Mouse (Mus musculus) CH12.LX (cell line): ENCODE results near the gene Fam171b. TPM values are rescaled to one million over a fixed set of nuclear protein-coding genes. Genes with fewer than 3 reads are reported as not detected.
A peak's percentile ranks its signal among the peaks of the same experiment; 100 is the strongest.

ENCODE experiments used
- DNase-seq: peaks from one replicate; pipeline ENCODE4 v3.0.0-alpha.2; 2013; ENCODE audit errors: extremely low read depth
- H3K27ac ChIP-seq: 2 replicates; pipeline ENCODE4 v1.5.1; 2012; ENCODE audit warnings: low read depth, mild to moderate bottlenecking, control low read depth, moderate library complexity; ENCODE audit not compliant: insufficient read depth
- H3K27me3 ChIP-seq: replicated peaks from 2 replicates; pipeline ENCODE3; 2012; ENCODE audit warnings: inconsistent platforms
- H3K36me3 ChIP-seq, 2 experiments: replicated peaks in 1 of 2; 2 replicates each; pipeline versions ENCODE3 to v1.6.1; 2012; ENCODE audit warnings: inconsistent platforms in 1 of 2, low read length in 1 of 2, mild to moderate bottlenecking in 1 of 2, mixed read lengths in 1 of 2, moderate library complexity in 1 of 2; ENCODE audit not compliant: control insufficient read depth in 1 of 2, insufficient read depth in 1 of 2
- H3K4me1 ChIP-seq, 2 experiments: 2 replicates each; pipeline ENCODE4 v1.6.1; 2012; ENCODE audit warnings: inconsistent platforms in 1 of 2, moderate library complexity in 1 of 2; ENCODE audit not compliant: insufficient read depth in 2 of 2, control insufficient read depth in 1 of 2
- H3K4me2 ChIP-seq: 2 replicates; pipeline ENCODE4 v1.6.1; 2012; ENCODE audit warnings: low read depth, mild to moderate bottlenecking, control low read depth; ENCODE audit not compliant: poor library complexity, insufficient read depth, severe bottlenecking
- H3K4me3 ChIP-seq, 3 experiments: fragments of 150-350 bp in 1 of 3; sonication (generic) in 1 of 3; replicated peaks in 1 of 3; 2 replicates each; pipeline versions ENCODE3 to v1.5.1; 2011 to 2012; ENCODE audit warnings: low read depth in 2 of 3, low read length in 2 of 3, mild to moderate bottlenecking in 2 of 3, moderate library complexity in 2 of 3, control low read depth in 1 of 3, improper control_type of control experiment in 1 of 3, inconsistent platforms in 1 of 3, mixed read lengths in 1 of 3; ENCODE audit not compliant: poor library complexity in 1 of 3
- H3K79me2 ChIP-seq: replicated peaks from 2 replicates; pipeline ENCODE4 v1.6.1; 2012; ENCODE audit warnings: mild to moderate bottlenecking, moderate library complexity; ENCODE audit not compliant: control insufficient read depth, poor library complexity, insufficient read depth, severe bottlenecking; ENCODE audit errors: extremely low read depth
- H3K9ac ChIP-seq: 2 replicates; pipeline ENCODE4 v1.6.1; 2012; ENCODE audit warnings: low read depth, mild to moderate bottlenecking, control low read depth, moderate library complexity; ENCODE audit not compliant: insufficient read depth
- H3K9me3 ChIP-seq: replicated peaks from 2 replicates; pipeline ENCODE3; 2012; ENCODE audit warnings: low read length, inconsistent platforms, mixed read lengths
- BHLHE40 ChIP-seq: IDR thresholded peaks from 2 replicates; pipeline ENCODE4 v1.6.1; 2011; ENCODE audit warnings: mild to moderate bottlenecking, low read depth, low read length, improper control_type of control experiment
- E2F4 ChIP-seq: IDR thresholded peaks from 2 replicates; pipeline ENCODE4 v1.6.1; 2011; ENCODE audit warnings: low read depth, low read length, improper control_type of control experiment; ENCODE audit not compliant: insufficient replicate concordance
- ELF1 ChIP-seq: IDR thresholded peaks from 2 replicates; pipeline ENCODE4 v1.6.1; 2014; ENCODE audit warnings: low read depth, mild to moderate bottlenecking, inconsistent platforms, low read length, improper control_type of control experiment
- EP300 ChIP-seq: IDR thresholded peaks from 2 replicates; pipeline ENCODE4 v1.6.1; 2011; ENCODE audit warnings: low read length, improper control_type of control experiment
- GABPA ChIP-seq: IDR thresholded peaks from 2 replicates; pipeline ENCODE4 v1.6.1; 2012; ENCODE audit warnings: low read depth, low read length, improper control_type of control experiment, inconsistent platforms; ENCODE audit not compliant: insufficient replicate concordance
- MAFK ChIP-seq: IDR thresholded peaks from 2 replicates; pipeline ENCODE4 v1.6.1; 2011; ENCODE audit warnings: low read length, improper control_type of control experiment; ENCODE audit not compliant: insufficient replicate concordance
- MEF2A ChIP-seq: IDR thresholded peaks from 2 replicates; pipeline ENCODE4 v1.6.1; 2014; ENCODE audit warnings: low read depth, mild to moderate bottlenecking, inconsistent platforms, low read length, improper control_type of control experiment, borderline replicate concordance
- MYC ChIP-seq: IDR thresholded peaks from 2 replicates; pipeline ENCODE4 v1.6.1; 2011; ENCODE audit warnings: low read depth, mild to moderate bottlenecking, improper control_type of control experiment, low read length
- NELFE ChIP-seq: IDR thresholded peaks from 2 replicates; pipeline ENCODE4 v1.6.1; 2011; ENCODE audit warnings: low read depth, low read length, improper control_type of control experiment
- PAX5 ChIP-seq: IDR thresholded peaks from 2 replicates; pipeline ENCODE4 v1.6.1; 2012; ENCODE audit warnings: low read length, inconsistent platforms, mixed read lengths
- POLR2A ChIP-seq: IDR thresholded peaks from 2 replicates; pipeline ENCODE4 v1.6.1; 2011; ENCODE audit warnings: low read depth, mild to moderate bottlenecking, improper control_type of control experiment, low read length
- SIN3A ChIP-seq: IDR thresholded peaks from 2 replicates; pipeline ENCODE4 v1.6.1; 2012; ENCODE audit warnings: low read length, improper control_type of control experiment, inconsistent platforms
- SMC3 ChIP-seq: IDR thresholded peaks from 2 replicates; pipeline ENCODE4 v1.6.1; 2011; ENCODE audit warnings: low read depth, low read length, improper control_type of control experiment
- TBP ChIP-seq: conservative IDR thresholded peaks from 2 replicates; pipeline ENCODE4 v1.6.1; 2011; ENCODE audit warnings: low read depth, low read length, improper control_type of control experiment
- TCF12 ChIP-seq: IDR thresholded peaks from 2 replicates; pipeline ENCODE4 v1.6.1; 2014; ENCODE audit warnings: low read depth, mild to moderate bottlenecking, inconsistent platforms, low read length, improper control_type of control experiment
- UBTF ChIP-seq: IDR thresholded peaks from 2 replicates; pipeline ENCODE4 v1.6.1; 2012; ENCODE audit warnings: low read depth, mild to moderate bottlenecking, inconsistent platforms, low read length, improper control_type of control experiment, moderate library complexity
- USF1 ChIP-seq: IDR thresholded peaks from 2 replicates; pipeline ENCODE4 v1.6.1; 2014; ENCODE audit warnings: low read depth, mild to moderate bottlenecking, inconsistent platforms, low read length, improper control_type of control experiment
- ZC3H11A ChIP-seq: IDR thresholded peaks from 2 replicates; pipeline ENCODE4 v1.6.1; 2012; ENCODE audit warnings: low read depth, mild to moderate bottlenecking, inconsistent platforms, low read length, improper control_type of control experiment
- ZMIZ1 ChIP-seq: IDR thresholded peaks from 2 replicates; pipeline ENCODE4 v1.6.1; 2012; ENCODE audit warnings: low read depth, mild to moderate bottlenecking, inconsistent platforms, low read length, improper control_type of control experiment
- ZNF384 ChIP-seq: IDR thresholded peaks from 2 replicates; pipeline ENCODE4 v1.6.1; 2012; ENCODE audit warnings: low read depth, low read length, improper control_type of control experiment, inconsistent platforms
- dilution Hi-C: fragments of 300-500 bp; cut with MboI; formaldehyde crosslinking; loops from 2 replicates; pipeline ENCODE4 v1.14.3; 2020; ENCODE audit warnings: low sequenced_read_pairs; ENCODE audit not compliant: extremely low pct_unique_long_range_greater_than_20kb, extremely low pct_ligation_motif_present
- in situ Hi-C: fragments of 300-500 bp; cut with MboI; formaldehyde crosslinking; loops from 3 replicates; pipeline ENCODE4 v1.14.3; 2019; ENCODE audit warnings: low sequenced_read_pairs, low pct_ligation_motif_present, low pct_unique_long_range_greater_than_20kb, mixed read lengths
- polyA plus RNA-seq: library from polyadenylated mRNA; unstranded; fragments of >175 nt; gene quantifications from 2 replicates; pipeline ENCODE4 v1.2.1, GENCODE M21; 2012; ENCODE audit warnings: low read depth; ENCODE audit not compliant: insufficient read length
- total RNA-seq, 2 experiments: library from RNA; depleted of rRNA; stranded (reverse); fragments of 300-350 nt in 1 of 2; fragments of >200 nt in 1 of 2; gene quantifications; 2 replicates each; pipeline ENCODE4 v1.2.3; 2012 to 2014

The Fam171b gene
- total and polyA plus RNA-seq, 3 experiments: 0.72 to 2.1 (median 0.77) TPM

DNA sequence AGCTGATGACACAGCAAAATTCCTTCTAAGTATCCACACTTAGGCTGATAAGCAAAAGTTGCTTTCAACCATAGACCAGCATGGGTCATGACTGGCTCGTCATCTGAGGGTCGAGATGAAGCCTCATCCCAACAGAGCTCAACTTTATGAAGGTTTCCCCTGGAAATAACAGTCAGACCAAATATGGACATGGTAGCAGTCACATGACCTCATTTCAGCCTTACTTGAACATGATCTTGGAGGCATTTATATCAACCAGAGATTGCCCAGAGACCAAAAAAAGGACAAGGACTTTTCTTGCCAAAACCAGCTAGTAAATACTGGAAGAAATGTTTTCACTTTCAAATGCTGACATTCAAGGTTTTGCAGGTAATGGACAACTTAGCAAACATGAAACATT lies 81.3 kb downstream of the Fam171b start:
- in situ Hi-C loops: no loop called here

DNA sequence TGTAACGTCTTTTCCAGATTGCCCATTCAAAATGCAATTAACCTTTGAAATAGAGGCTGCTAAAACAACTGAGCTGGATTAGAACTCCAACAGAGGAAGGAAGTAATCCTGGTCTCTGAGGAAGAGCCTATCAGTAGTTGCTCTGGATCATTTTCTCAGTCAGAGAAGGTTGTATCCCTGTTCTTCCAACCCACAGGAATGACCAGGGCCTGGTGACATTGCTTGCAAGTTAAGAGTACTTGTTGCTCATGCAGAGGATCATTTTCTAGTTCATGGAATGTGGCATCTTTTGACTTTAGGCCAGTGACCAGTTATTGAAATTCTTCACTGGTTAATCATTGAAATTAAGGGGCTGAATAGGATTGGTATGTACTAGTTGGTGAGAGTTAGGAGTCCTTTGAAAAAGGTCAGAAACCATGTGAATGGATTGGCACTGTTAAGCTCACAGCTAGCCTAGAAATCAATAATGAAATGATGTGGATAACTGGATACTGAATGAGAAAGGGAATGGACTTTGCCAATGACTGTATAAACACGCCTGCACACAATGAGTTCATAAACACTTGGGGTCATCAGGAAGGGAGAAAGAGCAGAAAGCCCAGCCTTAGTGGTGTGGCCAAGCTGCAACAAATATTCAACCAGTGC lies 89.6 kb downstream of the Fam171b start:
- Histone ChIP-seq H3K4me1 (peaks cover 3 to 6% of the 10 kb centered on the region in 2 experiments; a peak in 2 of 4 replicates), H3K9me3 (no peaks in the 10 kb centered on the region), H3K9ac (no peak overlapping the region), H3K4me2 (no peak overlapping the region), H3K79me2 (no peaks in the 10 kb centered on the region), H3K27me3 (no peaks in the 10 kb centered on the region), H3K36me3 (no peaks in the 10 kb centered on the region), H3K4me3 (no peak overlapping the region), H3K27ac (no peak overlapping the region)
- TF ChIP-seq SIN3A: no peak
- no peak for TF ChIP-seq ZMIZ1
- TF ChIP-seq ZC3H11A: no peak
- no peak for TF ChIP-seq MEF2A
- TF ChIP-seq SMC3: no peak
- TF ChIP-seq ZNF384: no peak
- no peak for TF ChIP-seq UBTF
- no peak for TF ChIP-seq USF1
- no peak for TF ChIP-seq MAFK
- no peak for TF ChIP-seq E2F4
- dilution Hi-C loops: no loop called here
- no peak for DNase-seq
- in situ Hi-C loops: no loop called here

More for the DNA sequence above, 81.3 kb downstream of the Fam171b start:
- Histone ChIP-seq H3K27me3 (no peaks in the 10 kb centered on the region), H3K4me1 (no peaks in the 10 kb centered on the region), H3K4me2 (no peak overlapping the region), H3K9ac (no peak overlapping the region), H3K36me3 (no peaks in the 10 kb centered on the region), H3K27ac (no peak overlapping the region), H3K4me3 (no peak overlapping the region), H3K79me2 (no peaks in the 10 kb centered on the region), H3K9me3 (no peaks in the 10 kb centered on the region)
- dilution Hi-C loops: no loop called here
- no peak for DNase-seq
- no peak for TF ChIP-seq BHLHE40
- no peak for TF ChIP-seq TCF12

DNA sequence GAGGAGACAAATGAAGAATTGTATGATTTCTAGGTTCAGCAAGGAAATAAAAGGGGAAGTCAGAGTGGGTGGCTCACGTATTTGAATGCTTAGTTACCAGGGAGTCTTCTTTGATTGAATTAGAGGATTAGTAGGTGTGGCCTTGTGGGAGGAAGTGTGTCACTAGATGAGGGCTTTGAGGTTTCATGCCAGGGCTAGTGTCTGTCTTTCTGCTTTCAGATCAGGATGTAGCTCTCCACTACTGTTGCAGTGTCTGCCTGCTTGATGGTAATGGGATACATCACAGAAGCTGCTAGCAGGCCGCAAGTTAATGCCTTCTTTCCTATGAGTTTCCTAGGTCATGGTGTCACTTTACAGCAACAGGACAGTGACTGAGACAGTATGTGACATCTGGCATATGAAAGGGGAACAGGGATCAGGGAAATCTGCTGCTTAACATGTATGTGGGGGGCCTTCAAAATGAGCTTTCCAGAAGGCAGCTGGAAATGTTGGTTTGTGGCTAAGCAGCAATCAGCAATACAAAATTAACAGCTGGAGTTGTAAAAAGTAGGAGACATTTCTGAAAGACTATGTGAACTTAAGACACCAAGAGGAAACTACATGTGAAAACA lies 117.1 kb downstream of the Fam171b start:
- peak; percentile 86 for DNase-seq
- in situ Hi-C loops (loop anchor here (25.0 kb wide), 1 partner anchor 117 kb away; the partner anchor contains the start of gene Fam171b), dilution Hi-C loops (no loop called here)
- peak overlapping the region; percentile 72 for H3K27ac ChIP-seq
- TF ChIP-seq NELFE (0 out of 2 replicates have a peak, but pooled peaks have one; percentile 40), TBP (peak; percentile 82), MYC (0 out of 2 replicates have a peak, but pooled peaks have one; percentile 11), PAX5 (no peak), ELF1 (peak; percentile 30; the same call in 1 of the 2 replicates), EP300 (peak; percentile 38), POLR2A (peak; percentile 47; the same call in 1 of the 2 replicates), GABPA (no peak)
- no peaks in the 10 kb centered on the region for H3K79me2 ChIP-seq
- H3K9ac ChIP-seq: no peak overlapping the region
- no peaks in the 10 kb centered on the region for H3K9me3 ChIP-seq
- H3K4me1 ChIP-seq: peaks cover 10 to 28% of the 10 kb centered on the region in 2 experiments
- no peaks in the 10 kb centered on the region for H3K36me3 ChIP-seq
- peak overlapping the region; percentile 60 for H3K4me2 ChIP-seq
- peak overlapping the region in 1 of 3 experiments; percentile 26 for H3K4me3 ChIP-seq
- no peaks in the 10 kb centered on the region for H3K27me3 ChIP-seq
